In the genomic region with DNA sequence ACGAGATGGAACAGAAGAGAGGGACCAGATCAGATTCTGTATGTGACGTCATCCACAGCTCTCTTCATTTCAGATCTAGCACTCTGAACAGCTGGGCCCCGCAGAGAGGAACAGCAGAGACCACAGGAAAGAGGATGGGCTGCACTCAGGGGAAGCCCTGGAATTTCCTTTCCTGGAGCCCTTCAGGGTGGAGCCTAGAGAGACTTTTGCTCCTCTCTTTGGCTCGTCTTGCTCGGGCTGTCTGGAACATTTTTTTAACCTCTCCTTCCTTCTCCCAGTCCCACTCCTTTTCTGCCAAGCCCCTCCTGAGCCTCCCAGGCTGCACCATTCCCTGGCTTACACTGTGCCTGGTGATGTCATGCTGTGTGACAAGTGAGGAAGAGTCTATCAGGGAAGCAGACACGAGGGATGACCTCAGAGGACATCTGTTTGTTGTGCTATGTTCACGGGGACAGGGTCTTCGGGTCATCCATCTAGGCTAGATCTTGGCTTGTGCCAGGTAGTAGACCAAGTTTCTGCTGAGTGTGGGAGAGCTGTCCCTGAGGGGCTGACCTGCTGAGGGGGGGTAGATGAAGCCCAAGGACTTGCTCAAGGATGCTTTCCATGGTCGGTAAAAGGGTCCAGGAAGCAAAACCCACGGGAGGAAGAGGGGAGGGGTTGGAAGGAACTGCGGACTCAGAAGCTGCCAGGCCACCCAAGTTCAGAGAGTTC, we compare ENCODE assay signal across 9 mouse cellular contexts.
DNase-seq lines count a peak whose midpoint lies in the region; ATAC-seq lines count a peak whose summit lies in the region.
"Had no signal": no experiment of that assay in that cellular context is flagged by ENCODE, and none has a peak within 500 bp of the region (broad histone marks: within the 10 kb centered on the region; RNA-seq: fewer than 3 reads in every experiment).

No protein-coding gene starts in this region.

- peak; percentile 69 for ATAC-seq in CD4-positive, CD25-positive, alpha-beta regulatory T cell, adult 4 months
- peak; percentile 71 for ATAC-seq in heart, embryonic 12.5 days (ENCODE audit: insufficient number of reproducible peaks, low FRiP score)

- peak overlapping the region; percentile 35; the same call in 1 of the 2 replicates for H3K27ac ChIP-seq in heart, embryonic 12.5 days (ENCODE audit: poor library complexity, severe bottlenecking)

- H3K4me3 ChIP-seq in heart, embryonic 12.5 days = no peak overlapping the region
- H3K4me3 ChIP-seq: erythroblast, embryonic 14.5 days had no signal

- H3K27me3 ChIP-seq in heart, embryonic 12.5 days (replicated peaks) = no peaks in the 10 kb centered on the region

- H3K9ac ChIP-seq in heart, embryonic 12.5 days = no peak overlapping the region

- no peaks in the 10 kb centered on the region for H3K36me3 ChIP-seq in heart, embryonic 12.5 days

- H3K4me2 ChIP-seq in heart, embryonic 12.5 days = 0 out of 2 replicates have a peak overlapping the region, but pooled peaks have one; percentile 8

- H3K9me3 ChIP-seq in heart, embryonic 12.5 days (replicated peaks) = no peaks in the 10 kb centered on the region

- DNase-seq in embryo, embryonic 11 days = peak; percentile 42
- DNase-seq in embryo, embryonic 9.5 days (ENCODE audit: extremely low spot score) = no peak
- DNase-seq in kidney, postnatal 14 days = peak; percentile 54
- DNase-seq in skeletal muscle tissue, adult 2 months (ENCODE audit: low read depth, low spot score) = peak; percentile 59
- DNase-seq in c-Kit-positive CD71-positive TER-119-positive erythroid progenitor cells, embryonic 14.5 days (ENCODE audit: low spot score) = no peak
- DNase-seq in urinary bladder, postnatal 25 days (ENCODE audit: low spot score) = no peak

- 15% methylated on average over 11 of the region's 11 CpGs for WGBS in heart, embryonic 12.5 days

- peaks cover 64% of the 10 kb centered on the region for H3K4me1 ChIP-seq in heart, embryonic 12.5 days (replicated peaks)

Comparison
In these comparisons a context has a peak if more than half of its experiments do, and no peak if none do; other contexts are left out.
1. DNase-seq: peak in embryo, embryonic 11 days (single experiment), kidney, postnatal 14 days (single experiment) and skeletal muscle tissue, adult 2 months (single experiment); none in embryo, embryonic 9.5 days (single experiment), c-Kit-positive CD71-positive TER-119-positive erythroid progenitor cells, embryonic 14.5 days (single experiment) and urinary bladder, postnatal 25 days (single experiment).